Mouse (Mus musculus) cortical plate, adult 2 months (tissue): ENCODE measurements around the gene Ccser1. TPM values are rescaled to one million over a fixed set of nuclear protein-coding genes. Genes with fewer than 3 reads are reported as not detected.
"Not testable (repeated sequence)": the region's sequence is repeated elsewhere in the genome, so short reads cannot be mapped to it uniquely, and the experiment has no call there.

ENCODE experiments used
- H3K27ac ChIP-seq: fragments of 200-500 bp; 2 replicates; pipeline ENCODE4 v1.5.1; 2012; ENCODE audit warnings: low read length, control low read depth, inconsistent platforms; ENCODE audit not compliant: insufficient read depth
- H3K4me1 ChIP-seq: fragments of 200-500 bp; 2 replicates; pipeline ENCODE4 v1.6.1; 2011; ENCODE audit warnings: low read length; ENCODE audit not compliant: control insufficient read depth, insufficient read depth
- H3K4me3 ChIP-seq: fragments of 200-500 bp; 2 replicates; pipeline ENCODE4 v1.5.1; 2011; ENCODE audit warnings: mild to moderate bottlenecking, low read length, control low read depth; ENCODE audit not compliant: insufficient read depth
- CTCF ChIP-seq: fragments of 200-500 bp; IDR thresholded peaks from 2 replicates; pipeline ENCODE4 v1.5.1; 2011; ENCODE audit warnings: mild to moderate bottlenecking, control low read depth, low read length; ENCODE audit not compliant: insufficient read depth; ENCODE audit errors: extremely low read depth
- POLR2A ChIP-seq: fragments of 200-500 bp; IDR thresholded peaks from 2 replicates; pipeline ENCODE4 v1.6.1; 2011; ENCODE audit warnings: mild to moderate bottlenecking, low read length, control low read depth; ENCODE audit not compliant: insufficient read depth; ENCODE audit errors: extremely low read depth
- polyA plus RNA-seq: library from polyadenylated mRNA; depleted of rRNA; stranded (reverse); fragments of >200 nt; gene quantifications from 2 replicates; pipeline ENCODE4 v1.2.3, GENCODE M21; 2012

The Ccser1 gene
- polyA plus RNA-seq, 1 experiment = 11.7 TPM

DNA sequence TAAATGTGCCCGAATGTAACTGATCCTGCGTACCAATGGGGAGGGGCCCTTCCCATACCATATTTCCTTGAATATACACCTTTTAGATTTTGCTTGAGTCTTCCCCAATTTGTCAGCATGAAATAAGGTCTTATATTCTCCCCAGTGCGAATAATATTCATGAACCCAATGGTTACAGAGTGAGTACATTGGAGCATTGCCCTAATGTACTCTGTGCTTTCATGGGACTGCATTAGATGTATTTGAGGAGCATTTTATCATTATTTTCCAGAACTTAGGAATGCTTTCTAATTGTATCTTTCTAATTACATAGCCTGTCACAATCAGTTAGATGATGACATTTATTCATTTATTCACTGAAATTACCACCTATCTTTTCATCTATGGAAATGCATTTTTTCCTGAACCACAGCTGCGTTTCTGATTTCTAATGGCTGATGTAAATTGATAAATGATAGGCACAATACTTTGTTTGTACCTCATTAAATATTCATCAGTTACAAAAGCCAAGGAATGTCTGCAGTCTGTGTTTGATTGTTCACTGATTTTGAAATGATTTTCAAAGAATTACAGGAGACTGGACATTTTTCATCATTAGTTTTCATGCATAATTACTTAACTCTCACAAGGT lies 67.8 kb downstream of the Ccser1 start:
- no peak for TF ChIP-seq POLR2A
- TF ChIP-seq CTCF = no peak

DNA sequence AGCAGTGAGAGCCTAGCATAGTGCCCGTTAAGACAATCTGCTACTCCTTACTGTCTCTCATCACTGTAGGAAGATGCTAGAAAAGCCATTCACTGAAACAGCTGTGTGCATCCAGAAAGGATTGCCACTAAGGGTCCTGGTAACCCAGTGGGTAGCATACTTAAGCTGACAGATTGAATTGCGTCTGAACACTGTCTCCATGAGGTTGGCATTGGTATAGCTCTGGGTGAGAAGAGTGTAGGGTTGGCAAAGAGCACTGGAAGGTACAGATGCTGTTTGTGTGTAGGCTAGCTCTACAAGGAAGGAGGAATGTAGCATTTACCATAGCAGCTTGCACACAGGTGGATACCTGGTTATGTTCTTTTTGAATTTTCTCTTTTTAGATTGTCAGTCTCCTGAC lies 68.6 kb downstream of the Ccser1 start:
- TF ChIP-seq POLR2A (no peak), CTCF (no peak)

More for the DNA sequence above, 67.8 kb downstream of the Ccser1 start:
- Histone ChIP-seq H3K4me3 (no peak overlapping the region), H3K4me1 (no peaks in the 10 kb centered on the region), H3K27ac (no peak overlapping the region)

GRCm38 (mm10) chr6:61251232-61251631 lies 71.1 kb downstream of the Ccser1 start:
- TF ChIP-seq CTCF (no peak), POLR2A (no peak)
- Histone ChIP-seq H3K4me3 (no peak overlapping the region), H3K27ac (no peak overlapping the region), H3K4me1 (no peaks in the 10 kb centered on the region)

More for the DNA sequence above, 68.6 kb downstream of the Ccser1 start:
- Histone ChIP-seq H3K4me1 (no peaks in the 10 kb centered on the region), H3K27ac (no peak overlapping the region), H3K4me3 (no peak overlapping the region)

DNA sequence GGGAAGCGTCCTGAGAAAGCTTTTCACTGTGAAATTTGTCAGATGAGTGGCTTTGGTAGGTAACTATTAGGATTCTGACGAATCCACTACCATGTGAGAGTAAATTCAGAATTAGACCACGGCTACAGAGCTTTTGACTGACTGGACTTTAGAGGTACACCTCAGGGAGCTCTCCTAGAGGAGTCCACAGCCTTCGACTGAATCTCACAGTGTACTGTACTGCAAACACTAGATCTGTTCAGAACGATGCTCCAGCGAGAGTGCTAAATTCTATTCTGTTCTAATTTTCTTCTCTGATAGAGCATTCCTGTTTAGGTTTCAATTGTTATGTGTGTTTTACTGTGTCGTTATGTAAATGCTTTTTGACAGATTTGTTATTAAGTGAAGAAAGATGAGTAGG lies 72.8 kb downstream of the Ccser1 start:
- H3K27ac ChIP-seq = no peak overlapping the region
- no peaks in the 10 kb centered on the region for H3K4me1 ChIP-seq
- TF ChIP-seq CTCF (no peak), POLR2A (no peak)
- no peak overlapping the region for H3K4me3 ChIP-seq

DNA sequence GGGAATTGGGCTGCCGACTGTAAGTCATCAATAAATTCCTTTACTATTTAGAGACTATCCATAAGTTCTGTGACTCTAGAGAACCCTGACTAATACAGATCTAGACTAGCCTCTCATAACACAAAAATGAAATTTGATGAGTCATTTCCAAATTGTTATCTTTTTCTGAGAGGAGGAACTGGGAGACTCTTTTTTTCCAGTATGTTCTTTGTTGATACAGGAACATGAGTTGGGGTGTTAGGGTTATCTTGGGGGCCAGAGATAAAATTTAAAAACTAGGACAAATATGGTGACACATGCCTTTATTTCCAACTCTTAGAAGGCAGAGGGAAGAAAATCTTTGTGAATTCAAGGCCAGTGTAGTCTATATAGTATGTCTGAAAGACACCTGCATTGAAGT lies 75.8 kb downstream of the Ccser1 start:
- not testable (repeated sequence) for H3K27ac ChIP-seq, H3K4me3 ChIP-seq

DNA sequence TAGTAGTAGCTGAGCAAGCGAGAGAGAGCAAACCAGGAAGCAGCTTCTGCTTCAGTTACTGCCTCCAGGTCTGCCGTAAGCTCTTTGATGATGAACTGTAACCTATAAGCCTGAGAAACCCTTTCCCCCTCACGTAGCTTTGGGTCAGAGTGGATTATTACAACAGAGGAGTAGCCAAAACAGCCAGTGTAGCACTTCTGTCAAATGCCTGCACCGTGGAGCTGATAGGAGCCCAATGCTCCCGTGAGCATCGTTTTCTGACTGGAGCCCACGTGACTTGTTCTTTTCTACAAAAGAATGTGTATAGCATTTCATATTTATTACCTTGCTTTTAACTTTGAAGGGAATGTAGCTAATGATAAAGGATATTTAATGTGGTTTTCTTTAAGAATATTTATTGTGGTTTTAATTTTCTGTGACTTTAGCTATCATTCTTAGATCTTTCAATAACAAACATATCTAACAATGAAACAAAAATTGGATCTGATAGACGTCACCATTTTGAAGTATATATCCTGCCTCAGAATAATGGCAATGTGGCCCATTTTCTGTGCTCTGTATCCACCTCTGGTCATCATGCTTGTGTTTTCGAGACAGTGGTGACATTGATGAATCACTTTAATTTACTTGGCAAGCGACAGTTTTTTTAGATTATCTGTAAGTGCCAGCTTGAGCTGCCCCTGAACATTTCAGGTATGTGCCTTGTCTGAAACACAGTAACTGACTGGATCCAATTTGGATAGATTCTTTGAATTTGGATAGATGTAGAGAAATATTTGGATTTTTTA lies 78.9 kb downstream of the Ccser1 start:
- TF ChIP-seq POLR2A (no peak), CTCF (no peak)
- Histone ChIP-seq H3K4me3 (no peak overlapping the region), H3K4me1 (no peaks in the 10 kb centered on the region), H3K27ac (no peak overlapping the region)

More for the DNA sequence above, 75.8 kb downstream of the Ccser1 start:
- not testable (repeated sequence) for H3K4me1 ChIP-seq

DNA sequence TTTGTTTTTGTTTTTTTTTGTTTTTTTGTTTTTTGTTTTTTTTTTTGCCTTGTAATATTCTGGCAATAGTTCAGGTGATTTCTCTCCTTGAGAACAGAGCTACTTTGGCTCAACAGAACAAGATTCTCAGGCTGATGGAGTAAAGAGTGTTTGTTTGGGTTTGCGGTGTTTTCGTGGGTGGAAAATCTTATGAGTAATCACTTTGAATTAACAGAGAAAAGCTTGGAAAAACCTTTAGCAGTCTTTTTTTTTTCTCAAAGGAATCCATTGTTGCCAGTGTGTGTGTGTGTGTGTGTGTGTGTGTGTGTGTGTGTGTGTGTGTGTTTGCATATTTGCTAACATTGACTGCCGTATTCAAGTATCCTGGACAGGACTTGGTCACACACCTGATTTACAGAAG lies 81.3 kb downstream of the Ccser1 start:
- H3K4me3 ChIP-seq = no peak overlapping the region

GRCm38 (mm10) chr6:61262448-61262847 lies 82.3 kb downstream of the Ccser1 start:
- no peak overlapping the region for H3K4me3 ChIP-seq
- no peak overlapping the region for H3K27ac ChIP-seq
- H3K4me1 ChIP-seq = no peaks in the 10 kb centered on the region
- TF ChIP-seq CTCF (no peak), POLR2A (no peak)

More for the DNA sequence above, 81.3 kb downstream of the Ccser1 start:
- no peak for TF ChIP-seq CTCF
- no peak for TF ChIP-seq POLR2A
- Histone ChIP-seq H3K27ac (no peak overlapping the region), H3K4me1 (no peaks in the 10 kb centered on the region)

DNA sequence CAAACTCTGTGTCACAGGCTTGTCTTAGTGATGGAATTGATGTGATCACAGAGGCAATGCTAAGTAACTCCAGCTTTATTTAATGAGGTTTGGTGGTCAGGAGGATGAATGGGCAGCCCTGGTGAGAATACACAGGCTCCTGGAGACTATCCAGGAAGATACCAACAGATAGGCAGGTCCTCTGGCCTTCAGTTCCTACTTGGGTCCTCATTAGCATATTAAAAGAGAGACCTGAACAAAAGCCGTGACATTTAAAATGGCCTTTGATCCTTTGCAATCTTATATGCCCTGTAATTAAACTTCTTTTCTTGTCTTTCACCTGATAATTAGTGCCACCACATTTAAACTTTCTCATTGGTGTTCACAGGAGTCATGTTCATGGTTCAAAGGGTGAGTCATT lies 83.2 kb downstream of the Ccser1 start:
- TF ChIP-seq POLR2A = no peak
- TF ChIP-seq CTCF = no peak

DNA sequence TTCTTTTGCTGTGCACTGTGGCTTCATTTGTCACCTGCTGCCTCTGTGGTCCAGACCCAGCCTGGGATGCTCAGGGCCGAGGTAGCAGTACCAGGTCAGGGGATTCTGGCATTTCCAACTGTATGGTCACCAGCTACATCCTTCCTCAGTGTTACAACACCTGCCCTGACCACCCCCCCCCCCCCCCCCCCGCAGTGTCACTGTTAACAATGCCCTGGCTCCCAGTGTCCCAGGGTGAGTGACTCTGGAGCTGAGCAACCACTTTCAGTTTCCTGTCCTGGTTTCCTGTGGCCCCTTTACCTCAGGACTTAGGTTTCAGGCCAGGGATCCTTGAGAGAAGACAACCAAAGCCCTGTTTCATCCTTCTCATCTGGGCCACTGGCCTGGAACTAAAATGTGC lies 90.9 kb downstream of the Ccser1 start:
- no peak overlapping the region for H3K27ac ChIP-seq
- no peak overlapping the region for H3K4me3 ChIP-seq
- TF ChIP-seq CTCF (no peak), POLR2A (no peak)
- no peaks in the 10 kb centered on the region for H3K4me1 ChIP-seq

More for the DNA sequence above, 83.2 kb downstream of the Ccser1 start:
- Histone ChIP-seq H3K27ac (no peak overlapping the region), H3K4me1 (no peaks in the 10 kb centered on the region), H3K4me3 (no peak overlapping the region)
